Mouse (Mus musculus): ENCODE results near the gene H2-Ab1. TPM values are rescaled to one million over a fixed set of nuclear protein-coding genes. Genes with fewer than 3 reads are reported as not detected.
A peak's percentile ranks its signal among the peaks of the same experiment; 100 is the strongest.

Gene H2-Ab1
- polyA plus RNA-seq, 1 experiment from 2014 or later = 4.5 TPM

DNA sequence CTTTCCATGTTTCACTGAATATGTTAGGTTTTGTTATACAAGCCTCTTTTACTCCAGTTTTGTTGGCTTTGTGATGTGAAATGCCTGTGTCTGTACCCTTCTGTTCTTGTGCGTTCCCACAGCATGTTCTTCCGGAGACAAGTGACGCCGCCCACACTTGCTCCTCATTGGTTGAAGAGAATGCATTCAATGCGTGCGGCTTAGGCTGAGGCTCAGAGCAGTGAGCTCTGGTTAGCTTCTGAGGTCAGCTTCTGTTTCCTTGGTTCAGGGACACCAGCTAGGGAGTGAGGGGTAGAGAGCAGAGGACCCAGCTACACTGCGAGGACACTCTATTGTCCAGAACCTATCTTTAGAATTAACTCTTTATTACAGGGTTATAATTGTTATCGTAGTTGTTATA lies 34.1 kb downstream of the H2-Ab1 start:
- ATAC-seq (ENCODE audit: insufficient read depth, low FRiP score, low TSS enrichment) (peak; percentile 83; the same call in 1 of the 2 replicates), DNase-seq (ENCODE audit: low spot score) (peak; percentile 92)
- Histone ChIP-seq H3K9ac (ENCODE audit: low read length) (no peak overlapping the region), H3K36me3 (ENCODE audit: control insufficient read depth, insufficient read depth, low read length) (no peaks in the 10 kb centered on the region), H3K27me3 (ENCODE audit: control insufficient read depth, insufficient read depth, low read length) (no peaks in the 10 kb centered on the region), H3K27ac (ENCODE audit: low read depth, low read length) (no peak overlapping the region), H3K9me3 (ENCODE audit: control insufficient read depth, low read length) (no peaks in the 10 kb centered on the region), H3K4me1 (ENCODE audit: control insufficient read depth, insufficient read depth, low read length) (no peaks in the 10 kb centered on the region), H3K4me2 (ENCODE audit: low read depth) (no peak overlapping the region), H3K4me3 (ENCODE audit: low read depth, low read length) (no peak overlapping the region)
- 18% methylated on average over 8 of the region's 8 CpGs for WGBS

- Histone ChIP-seq H3K4me3 (ENCODE audit: low read depth, low read length) (no peak overlapping the region), H3K4me1 (ENCODE audit: control insufficient read depth, insufficient read depth, low read length) (no peaks in the 10 kb centered on the region), H3K9me3 (ENCODE audit: control insufficient read depth, low read length) (no peaks in the 10 kb centered on the region), H3K9ac (ENCODE audit: low read length) (no peak overlapping the region), H3K27ac (ENCODE audit: low read depth, low read length) (no peak overlapping the region), H3K36me3 (ENCODE audit: control insufficient read depth, insufficient read depth, low read length) (no peaks in the 10 kb centered on the region), H3K4me2 (ENCODE audit: low read depth) (no peak overlapping the region), H3K27me3 (ENCODE audit: control insufficient read depth, insufficient read depth, low read length) (no peaks in the 10 kb centered on the region)
- ATAC-seq (ENCODE audit: insufficient read depth, low FRiP score, low TSS enrichment) = no peak
- WGBS = 89% methylated on average over 4 of the region's 4 CpGs
- no peak for DNase-seq (ENCODE audit: low spot score)
These were observed 35.1 kb downstream of the H2-Ab1 start for GRCm38 (mm10) chr17:34292570-34292969.

DNA sequence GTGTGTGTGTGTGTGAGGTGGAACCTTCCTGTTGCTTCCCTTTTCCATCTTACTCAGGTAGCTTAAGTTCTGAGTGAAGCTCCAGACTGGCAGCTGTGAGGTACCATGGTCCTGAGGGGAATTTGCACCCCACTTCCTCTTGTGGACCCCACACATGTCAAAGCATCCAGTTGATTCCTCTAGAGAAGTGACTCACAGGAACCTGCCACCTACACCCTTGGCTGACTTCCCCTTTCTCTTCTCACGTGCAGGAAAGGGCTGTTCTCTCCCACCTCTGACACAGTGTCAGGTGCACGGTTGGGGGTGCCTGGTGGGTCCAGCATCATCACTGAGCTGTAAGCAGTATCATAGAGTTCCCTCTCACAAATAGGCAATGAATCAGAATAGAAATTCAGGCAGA lies 36.0 kb downstream of the H2-Ab1 start:
- Histone ChIP-seq H3K9me3 (ENCODE audit: control insufficient read depth, low read length) (no peaks in the 10 kb centered on the region), H3K27me3 (ENCODE audit: control insufficient read depth, insufficient read depth, low read length) (no peaks in the 10 kb centered on the region), H3K9ac (ENCODE audit: low read length) (no peak overlapping the region), H3K36me3 (ENCODE audit: control insufficient read depth, insufficient read depth, low read length) (no peaks in the 10 kb centered on the region), H3K4me2 (ENCODE audit: low read depth) (no peak overlapping the region), H3K4me3 (ENCODE audit: low read depth, low read length) (no peak overlapping the region), H3K27ac (ENCODE audit: low read depth, low read length) (no peak overlapping the region), H3K4me1 (ENCODE audit: control insufficient read depth, insufficient read depth, low read length) (no peaks in the 10 kb centered on the region)
- 48% methylated on average over 2 of the region's 2 CpGs for WGBS
- DNase-seq (ENCODE audit: low spot score) = no peak
- ATAC-seq (ENCODE audit: insufficient read depth, low FRiP score, low TSS enrichment) = no peak

GRCm38 (mm10) chr17:34294249-34294648 lies 36.8 kb downstream of the H2-Ab1 start:
- H3K4me2 ChIP-seq (ENCODE audit: low read depth) = no peak overlapping the region
- H3K9me3 ChIP-seq (ENCODE audit: control insufficient read depth, low read length) = no peaks in the 10 kb centered on the region
- H3K27ac ChIP-seq (ENCODE audit: low read depth, low read length) = no peak overlapping the region
- H3K36me3 ChIP-seq (ENCODE audit: control insufficient read depth, insufficient read depth, low read length) = no peaks in the 10 kb centered on the region
- no peaks in the 10 kb centered on the region for H3K27me3 ChIP-seq (ENCODE audit: control insufficient read depth, insufficient read depth, low read length)
- DNase-seq (ENCODE audit: low spot score) (no peak), ATAC-seq (ENCODE audit: insufficient read depth, low FRiP score, low TSS enrichment) (no peak)
- H3K4me3 ChIP-seq (ENCODE audit: low read depth, low read length) = no peak overlapping the region
- H3K4me1 ChIP-seq (ENCODE audit: control insufficient read depth, insufficient read depth, low read length) = no peaks in the 10 kb centered on the region
- 67% methylated on average over 4 of the region's 4 CpGs for WGBS
- H3K9ac ChIP-seq (ENCODE audit: low read length) = no peak overlapping the region

GRCm38 (mm10) chr17:34295307-34295706 lies 37.8 kb downstream of the H2-Ab1 start:
- Histone ChIP-seq H3K27me3 (ENCODE audit: control insufficient read depth, insufficient read depth, low read length) (no peaks in the 10 kb centered on the region), H3K4me1 (ENCODE audit: control insufficient read depth, insufficient read depth, low read length) (no peaks in the 10 kb centered on the region), H3K4me2 (ENCODE audit: low read depth) (no peak overlapping the region), H3K9ac (ENCODE audit: low read length) (no peak overlapping the region), H3K27ac (ENCODE audit: low read depth, low read length) (no peak overlapping the region), H3K4me3 (ENCODE audit: low read depth, low read length) (no peak overlapping the region), H3K36me3 (ENCODE audit: control insufficient read depth, insufficient read depth, low read length) (no peaks in the 10 kb centered on the region), H3K9me3 (ENCODE audit: control insufficient read depth, low read length) (no peaks in the 10 kb centered on the region)
- no peak for DNase-seq (ENCODE audit: low spot score)
- no peak for ATAC-seq (ENCODE audit: insufficient read depth, low FRiP score, low TSS enrichment)

DNA sequence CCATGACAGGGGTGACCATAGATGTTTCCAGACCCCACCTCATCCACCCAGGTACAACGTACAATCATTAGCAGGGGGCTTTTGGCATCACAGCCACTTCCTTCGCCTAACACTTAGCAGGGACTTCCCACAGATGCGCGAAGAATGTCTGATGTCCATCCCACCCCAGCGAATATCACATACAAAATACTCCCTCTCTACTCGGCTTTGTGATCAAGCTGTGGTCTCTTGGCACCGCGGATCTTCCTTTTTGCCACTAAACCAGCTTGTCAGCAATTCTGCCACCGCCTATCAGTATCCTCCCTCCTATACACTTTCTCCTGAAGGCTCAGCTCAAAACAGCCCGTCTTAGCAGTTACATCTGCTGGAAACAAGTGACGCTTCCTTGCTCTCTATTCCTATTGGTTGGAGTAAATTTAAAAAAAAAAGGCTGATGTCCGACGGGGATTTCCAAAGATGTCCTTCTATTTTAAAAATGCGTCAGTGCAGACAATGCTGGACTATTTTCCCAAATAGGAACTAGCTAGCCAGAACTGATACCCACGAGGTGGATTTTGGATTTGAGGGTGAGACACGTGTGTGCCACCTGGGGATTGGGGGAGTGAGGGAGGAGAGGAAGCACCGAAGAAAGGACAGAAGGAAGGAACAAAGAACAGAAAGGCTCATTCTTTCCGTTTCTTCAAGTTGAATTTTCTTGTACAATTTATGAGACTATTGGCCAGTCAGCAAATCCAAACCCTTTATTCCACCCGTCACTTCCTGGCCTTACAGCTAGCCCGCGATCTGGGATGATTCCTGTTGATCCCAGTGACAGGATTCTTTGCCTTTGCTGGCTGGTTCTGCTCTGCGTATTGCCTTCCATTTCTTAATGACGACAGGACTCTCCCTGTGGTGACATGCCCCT lies 38.7 kb downstream of the H2-Ab1 start:
- Histone ChIP-seq H3K9me3 (ENCODE audit: control insufficient read depth, low read length) (no peaks in the 10 kb centered on the region), H3K36me3 (ENCODE audit: control insufficient read depth, insufficient read depth, low read length) (no peaks in the 10 kb centered on the region), H3K9ac (ENCODE audit: low read length) (no peak overlapping the region), H3K4me2 (ENCODE audit: low read depth) (peak overlapping the region; percentile 37), H3K4me1 (ENCODE audit: control insufficient read depth, insufficient read depth, low read length) (no peaks in the 10 kb centered on the region), H3K4me3 (ENCODE audit: low read depth, low read length) (peak overlapping the region; percentile 24), H3K27me3 (ENCODE audit: control insufficient read depth, insufficient read depth, low read length) (no peaks in the 10 kb centered on the region), H3K27ac (ENCODE audit: low read depth, low read length) (no peak overlapping the region)
- ATAC-seq (ENCODE audit: insufficient read depth, low FRiP score, low TSS enrichment) (no peak), DNase-seq (ENCODE audit: low spot score) (peak; percentile 47)
- 26% methylated on average over 23 of the region's 23 CpGs for WGBS

DNA sequence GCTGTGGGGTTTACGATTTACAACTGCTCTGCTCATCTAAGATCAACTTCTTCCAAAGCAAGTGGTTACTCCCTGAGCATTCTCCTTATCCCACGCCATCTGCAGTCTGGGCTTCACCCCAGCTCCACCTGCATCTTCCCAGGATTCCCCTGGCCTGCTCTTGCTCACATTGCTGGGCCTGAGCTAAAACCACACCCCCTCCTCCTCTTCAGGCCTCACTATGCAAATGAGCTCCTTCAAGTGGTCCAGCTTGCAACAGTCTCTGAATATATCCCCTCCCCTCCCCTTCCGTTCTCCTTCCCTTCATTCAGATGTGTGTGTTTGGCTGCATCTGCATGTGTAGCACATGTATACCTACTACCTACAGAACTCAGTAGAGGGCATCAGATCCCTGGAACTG lies 41.9 kb downstream of the H2-Ab1 start:
- DNase-seq (ENCODE audit: low spot score) (no peak), ATAC-seq (ENCODE audit: insufficient read depth, low FRiP score, low TSS enrichment) (no peak)
- Histone ChIP-seq H3K9ac (ENCODE audit: low read length) (no peak overlapping the region), H3K9me3 (ENCODE audit: control insufficient read depth, low read length) (no peaks in the 10 kb centered on the region), H3K4me1 (ENCODE audit: control insufficient read depth, insufficient read depth, low read length) (no peaks in the 10 kb centered on the region), H3K27ac (ENCODE audit: low read depth, low read length) (no peak overlapping the region), H3K4me2 (ENCODE audit: low read depth) (no peak overlapping the region), H3K36me3 (ENCODE audit: control insufficient read depth, insufficient read depth, low read length) (no peaks in the 10 kb centered on the region), H3K4me3 (ENCODE audit: low read depth, low read length) (no peak overlapping the region), H3K27me3 (ENCODE audit: control insufficient read depth, insufficient read depth, low read length) (no peaks in the 10 kb centered on the region)
- 69% methylated on average over 3 of the region's 3 CpGs for WGBS

GRCm38 (mm10) chr17:34300071-34300470 lies 42.6 kb downstream of the H2-Ab1 start:
- no peak overlapping the region for H3K4me2 ChIP-seq (ENCODE audit: low read depth)
- no peaks in the 10 kb centered on the region for H3K27me3 ChIP-seq (ENCODE audit: control insufficient read depth, insufficient read depth, low read length)
- no peak for DNase-seq (ENCODE audit: low spot score)
- no peaks in the 10 kb centered on the region for H3K9me3 ChIP-seq (ENCODE audit: control insufficient read depth, low read length)
- H3K4me1 ChIP-seq (ENCODE audit: control insufficient read depth, insufficient read depth, low read length) = no peaks in the 10 kb centered on the region
- 89% methylated on average over 8 of the region's 8 CpGs for WGBS
- H3K27ac ChIP-seq (ENCODE audit: low read depth, low read length) = no peak overlapping the region
- H3K36me3 ChIP-seq (ENCODE audit: control insufficient read depth, insufficient read depth, low read length) = no peaks in the 10 kb centered on the region
- H3K9ac ChIP-seq (ENCODE audit: low read length) = no peak overlapping the region
- no peak for ATAC-seq (ENCODE audit: insufficient read depth, low FRiP score, low TSS enrichment)
- H3K4me3 ChIP-seq (ENCODE audit: low read depth, low read length) = no peak overlapping the region

Data from neural tube, embryonic 11.5 days (tissue).